Mouse (Mus musculus): ENCODE data around the gene Ltbp1.

The Ltbp1 gene

GRCm38 (mm10) chr17:75245085-75245484, 239.7 kb downstream of the Ltbp1 start:
- no peak for DNase-seq

- DNase-seq = no peak
These were observed 243.3 kb downstream of the Ltbp1 start for GRCm38 (mm10) chr17:75248632-75249031.

- no peak for DNase-seq
These were observed 245.2 kb downstream of the Ltbp1 start for GRCm38 (mm10) chr17:75250571-75250970.

GRCm38 (mm10) chr17:75251094-75251493, 245.7 kb downstream of the Ltbp1 start:
- DNase-seq = no peak

GRCm38 (mm10) chr17:75252540-75252939, 247.2 kb downstream of the Ltbp1 start:
- no peak for DNase-seq

- DNase-seq = no peak
These were observed 249.5 kb downstream of the Ltbp1 start for GRCm38 (mm10) chr17:75254909-75255308.

GRCm38 (mm10) chr17:75255967-75256366, 250.6 kb downstream of the Ltbp1 start:
- no peak for DNase-seq

- no peak for DNase-seq
These were observed 253.1 kb downstream of the Ltbp1 start for GRCm38 (mm10) chr17:75258427-75258826.

GRCm38 (mm10) chr17:75263336-75263990, 258.1 kb downstream of the Ltbp1 start:
- no peak for DNase-seq

- no peak for DNase-seq
These were observed 263.1 kb downstream of the Ltbp1 start for GRCm38 (mm10) chr17:75268506-75268905.

- no peak for DNase-seq
These were observed 267.1 kb downstream of the Ltbp1 start for GRCm38 (mm10) chr17:75272446-75272845.

- DNase-seq = no peak
These were observed 267.9 kb downstream of the Ltbp1 start for GRCm38 (mm10) chr17:75273272-75273671.

GRCm38 (mm10) chr17:75275302-75275701, 269.9 kb downstream of the Ltbp1 start:
- DNase-seq = no peak

GRCm38 (mm10) chr17:75278106-75278505, 272.7 kb downstream of the Ltbp1 start:
- DNase-seq = no peak

GRCm38 (mm10) chr17:75278561-75278960, 273.2 kb downstream of the Ltbp1 start:
- DNase-seq = no peak

GRCm38 (mm10) chr17:75281345-75281744, 276.0 kb downstream of the Ltbp1 start:
- DNase-seq = no peak

- no peak for DNase-seq
These were observed 279.7 kb downstream of the Ltbp1 start for GRCm38 (mm10) chr17:75284876-75285708.

- no peak for DNase-seq
These were observed 287.6 kb downstream of the Ltbp1 start for GRCm38 (mm10) chr17:75292986-75293385.

GRCm38 (mm10) chr17:75293725-75294124, 288.4 kb downstream of the Ltbp1 start:
- no peak for DNase-seq

- no peak for DNase-seq
These were observed 295.5 kb downstream of the Ltbp1 start for GRCm38 (mm10) chr17:75300908-75301307.

- no peak for DNase-seq
These were observed 299.5 kb downstream of the Ltbp1 start for GRCm38 (mm10) chr17:75304807-75305420.

GRCm38 (mm10) chr17:75305714-75306113, 300.3 kb downstream of the Ltbp1 start:
- no peak for DNase-seq

- no peak for DNase-seq
These were observed 302.0 kb downstream of the Ltbp1 start for GRCm38 (mm10) chr17:75307070-75308011.
